Mouse (Mus musculus): ENCODE data around the gene Ccdc163.
A peak's percentile ranks its signal among the peaks of the same experiment; 100 is the strongest.
"Not testable (repeated sequence)": the region's sequence is repeated elsewhere in the genome, so short reads cannot be mapped to it uniquely, and the experiment has no call there.

The Ccdc163 gene

GRCm38 (mm10) chr4:116708201-116708764 is at the start of gene Ccdc163, which contains the start of gene Mmachc:
TSS of gene Ccdc163 (plus strand) at chr4:116708509.
TSS of gene Mmachc (minus strand) at chr4:116708406.
- DNase-seq (ENCODE audit: low spot score in 2 of 2) = peak; percentile 83 to 88

- DNase-seq (ENCODE audit: low spot score in 2 of 2) = no peak
Measured at GRCm38 (mm10) chr4:116659474-116659873, 48.8 kb upstream of the Ccdc163 start.

GRCm38 (mm10) chr4:116659916-116660315 is 48.4 kb upstream of the Ccdc163 start:
- DNase-seq (ENCODE audit: low spot score in 2 of 2) = not testable (repeated sequence)

- DNase-seq (ENCODE audit: low spot score in 2 of 2) = no peak
Measured at GRCm38 (mm10) chr4:116660829-116661228, 47.5 kb upstream of the Ccdc163 start.

- DNase-seq (ENCODE audit: low spot score in 2 of 2) = no peak
Measured at GRCm38 (mm10) chr4:116661998-116662397, 46.3 kb upstream of the Ccdc163 start.

- no peak for DNase-seq (ENCODE audit: low spot score in 2 of 2)
Measured at GRCm38 (mm10) chr4:116666625-116667024, 41.7 kb upstream of the Ccdc163 start.

GRCm38 (mm10) chr4:116668145-116668544 is 40.2 kb upstream of the Ccdc163 start:
- DNase-seq (ENCODE audit: low spot score in 2 of 2) = no peak

GRCm38 (mm10) chr4:116669291-116669690 is 39.0 kb upstream of the Ccdc163 start:
- no peak for DNase-seq (ENCODE audit: low spot score in 2 of 2)

- DNase-seq (ENCODE audit: low spot score in 2 of 2) = peak; percentile 47 to 68
Measured at GRCm38 (mm10) chr4:116672785-116673184, 35.5 kb upstream of the Ccdc163 start.

GRCm38 (mm10) chr4:116674761-116675160 is 33.5 kb upstream of the Ccdc163 start:
- DNase-seq (ENCODE audit: low spot score in 2 of 2) = not testable (repeated sequence)

- no peak for DNase-seq (ENCODE audit: low spot score in 2 of 2)
Measured at GRCm38 (mm10) chr4:116676027-116676426, 32.3 kb upstream of the Ccdc163 start.

- DNase-seq (ENCODE audit: low spot score in 2 of 2) = no peak
Measured at GRCm38 (mm10) chr4:116677808-116678207, 30.5 kb upstream of the Ccdc163 start.

GRCm38 (mm10) chr4:116679141-116679540 is 29.2 kb upstream of the Ccdc163 start:
- no peak for DNase-seq (ENCODE audit: low spot score in 2 of 2)

- DNase-seq (ENCODE audit: low spot score in 2 of 2) = not testable (repeated sequence)
Measured at GRCm38 (mm10) chr4:116680521-116680920, 27.8 kb upstream of the Ccdc163 start.

- no peak for DNase-seq (ENCODE audit: low spot score in 2 of 2)
Measured at GRCm38 (mm10) chr4:116683957-116684356, 24.4 kb upstream of the Ccdc163 start.

GRCm38 (mm10) chr4:116684665-116685064 is 23.6 kb upstream of the Ccdc163 start:
- no peak for DNase-seq (ENCODE audit: low spot score in 2 of 2)

- DNase-seq (ENCODE audit: low spot score in 2 of 2) = peak; percentile 91 to 97
Measured at GRCm38 (mm10) chr4:116685402-116686061, 22.8 kb upstream of the Ccdc163 start, which contains the start of gene Prdx1. TSS of gene Prdx1 (plus strand) at chr4:116685544.

GRCm38 (mm10) chr4:116687041-116687440 is 21.3 kb upstream of the Ccdc163 start:
- DNase-seq (ENCODE audit: low spot score in 2 of 2) = no peak

- DNase-seq (ENCODE audit: low spot score in 2 of 2) = no peak
Measured at GRCm38 (mm10) chr4:116689309-116689876, 18.9 kb upstream of the Ccdc163 start.

GRCm38 (mm10) chr4:116692146-116692545 is 16.2 kb upstream of the Ccdc163 start:
- no peak for DNase-seq (ENCODE audit: low spot score in 2 of 2)

- DNase-seq (ENCODE audit: low spot score in 2 of 2) = no peak
Measured at GRCm38 (mm10) chr4:116693785-116694184, 14.5 kb upstream of the Ccdc163 start.

- DNase-seq (ENCODE audit: low spot score in 2 of 2) = no peak
Measured at GRCm38 (mm10) chr4:116698693-116699342, 9.5 kb upstream of the Ccdc163 start.
